Mouse (Mus musculus) inflammation-experienced regulatory T-cells, adult 16 weeks (primary cell): ENCODE data around the gene Jph4. TPM values are rescaled to one million over a fixed set of nuclear protein-coding genes. Genes with fewer than 3 reads are reported as not detected.

Source experiments
- polyA plus RNA-seq: library from polyadenylated mRNA; unstranded; fragments of 100-300 nt; shearing (Covaris generic); gene quantifications from one replicate; pipeline ENCODE4 v1.2.1, GENCODE M21; 2017

The Jph4 gene
- not detected for polyA plus RNA-seq

GRCm38 (mm10) chr14:55116425-55117200, at the start of gene Jph4:
Gene Jph4 (minus strand): TSS chr14:55116935.

GRCm38 (mm10) chr14:55105836-55106809, 10.6 kb downstream of the Jph4 start, which contains the start of gene Ap1g2:
Gene Ap1g2 (minus strand): TSS chr14:55106593.

GRCm38 (mm10) chr14:55094704-55095231, 22.0 kb downstream of the Jph4 start, which contains the start of gene Thtpa:
Gene Thtpa (plus strand): TSS chr14:55094784.

GRCm38 (mm10) chr14:55092011-55092577, 24.6 kb downstream of the Jph4 start, which contains the start of gene Zfhx2:
Gene Zfhx2 (minus strand): TSS chr14:55092324.

Other genes with a start within 250 kb of the Jph4 start
- gene Homez, start 246.0 kb downstream of the Jph4 start, polyA plus RNA-seq: 16.6 TPM
- 0.60 TPM for gene Ppp1r3e, start 239.4 kb downstream of the Jph4 start, polyA plus RNA-seq
- gene Bcl2l2, start 233.6 kb downstream of the Jph4 start, polyA plus RNA-seq: 0.59 TPM
- gene Gm20521, start 233.5 kb downstream of the Jph4 start, polyA plus RNA-seq: 0.38 TPM
- 32.5 TPM for gene Pabpn1, start 224.4 kb downstream of the Jph4 start, polyA plus RNA-seq
- 2.1 TPM for gene Slc22a17, start 203.8 kb downstream of the Jph4 start, polyA plus RNA-seq
- gene Efs, start 190.8 kb downstream of the Jph4 start, polyA plus RNA-seq: not detected
- not detected for gene Il25, start 184.2 kb downstream of the Jph4 start, polyA plus RNA-seq
- gene Cmtm5, start 180.7 kb downstream of the Jph4 start, polyA plus RNA-seq: not detected
- gene Myh6, start 150.0 kb downstream of the Jph4 start, polyA plus RNA-seq: not detected
- not detected for gene Gm17428, start 140.0 kb downstream of the Jph4 start, polyA plus RNA-seq
- gene Myh7, start 122.3 kb downstream of the Jph4 start, polyA plus RNA-seq: not detected
- gene Ngdn, start 101.5 kb downstream of the Jph4 start, polyA plus RNA-seq: 133 TPM
- 11.1 TPM for gene Zfhx2, start 24.6 kb downstream of the Jph4 start, polyA plus RNA-seq
- 18.4 TPM for gene Thtpa, start 22.2 kb downstream of the Jph4 start, polyA plus RNA-seq
- gene Ap1g2, start 10.3 kb downstream of the Jph4 start, polyA plus RNA-seq: 172 TPM
- gene Dhrs2, start 105.1 kb upstream of the Jph4 start, polyA plus RNA-seq: not detected